Mouse (Mus musculus): ENCODE measurements around the gene Dhrs1.

Dhrs1 gene

DNA sequence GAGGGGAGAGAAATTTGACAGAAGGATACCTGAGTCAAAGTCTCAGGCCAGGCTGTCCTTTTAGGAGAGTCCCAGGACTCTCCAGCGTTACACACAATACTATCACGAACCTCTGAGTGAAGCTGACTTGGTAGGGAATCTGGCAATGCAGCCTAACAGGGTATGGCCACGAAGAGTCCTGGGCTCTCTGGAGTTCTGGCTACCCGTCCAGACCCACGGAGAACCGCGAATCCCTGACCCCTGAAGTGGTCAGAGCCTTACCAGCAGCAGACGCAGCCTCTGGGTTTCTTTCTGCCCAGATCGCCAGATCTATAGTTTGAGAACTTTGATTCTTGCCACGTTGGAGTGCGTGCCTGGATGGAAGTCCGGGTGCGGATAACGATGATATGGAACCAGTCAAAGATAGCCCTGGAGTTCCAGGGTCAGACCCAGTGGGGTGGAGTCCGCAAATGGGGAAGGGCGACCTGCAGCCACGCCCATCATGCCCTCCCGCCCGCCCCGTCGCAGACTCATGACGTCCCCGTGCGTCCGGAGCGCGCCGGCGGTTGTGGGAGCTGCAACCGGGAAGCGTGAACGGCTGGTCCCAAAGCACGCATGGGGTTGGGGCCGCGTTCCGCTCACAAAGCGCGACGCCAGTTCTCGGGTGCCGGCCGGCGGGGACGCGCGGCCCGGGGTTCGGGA, at the start of gene Dhrs1, which contains the start of gene Nop9:
Gene Dhrs1 (minus strand): TSS at position 511 of the 681 bp plus-strand sequence.
Gene Nop9 (plus strand): TSS at position 514 of the 681 bp plus-strand sequence.
- peak; percentile 71 for DNase-seq (ENCODE audit: low read depth, low spot score)

DNA sequence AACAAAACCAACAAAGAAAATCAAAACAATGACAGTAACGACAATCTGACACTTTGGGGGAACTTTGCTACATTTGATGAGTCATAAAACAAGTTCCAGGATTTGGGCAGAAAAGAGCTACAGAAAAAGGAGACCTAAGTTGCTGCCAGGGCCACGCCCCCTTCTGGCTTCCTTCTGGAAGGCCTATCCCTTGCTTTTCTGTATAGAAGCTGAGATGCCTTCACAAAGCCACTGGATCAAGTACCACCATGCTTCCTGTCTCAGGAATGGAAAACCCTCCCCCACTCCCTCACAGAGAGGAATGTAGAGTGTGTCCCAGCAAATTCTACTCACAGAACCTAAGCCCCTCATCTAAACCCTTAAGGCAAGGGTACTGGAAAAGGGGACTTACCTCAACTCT, 48.5 kb upstream of the Dhrs1 start:
- no peak for DNase-seq (ENCODE audit: low read depth, low spot score)

DNA sequence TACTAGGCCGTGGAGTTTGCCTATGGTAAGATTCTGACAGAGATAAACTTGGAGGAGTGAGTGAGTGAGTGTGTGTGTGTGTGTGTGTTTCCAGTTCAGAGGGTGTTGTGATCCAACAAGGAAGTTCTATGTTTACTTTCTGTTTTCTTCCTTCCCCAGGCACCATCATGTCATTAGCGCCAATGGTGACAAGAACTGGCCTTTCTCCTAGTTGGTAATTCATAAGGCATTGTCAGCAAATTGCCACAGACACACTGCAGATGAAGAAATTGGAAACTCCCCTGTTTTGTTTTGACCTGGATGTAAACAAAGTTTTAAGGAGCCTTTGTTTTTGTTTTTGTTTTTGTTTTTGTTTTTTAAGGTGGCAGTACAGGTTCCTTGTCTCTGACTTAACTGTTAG, 48.0 kb upstream of the Dhrs1 start:
- no peak for DNase-seq (ENCODE audit: low read depth, low spot score)

DNA sequence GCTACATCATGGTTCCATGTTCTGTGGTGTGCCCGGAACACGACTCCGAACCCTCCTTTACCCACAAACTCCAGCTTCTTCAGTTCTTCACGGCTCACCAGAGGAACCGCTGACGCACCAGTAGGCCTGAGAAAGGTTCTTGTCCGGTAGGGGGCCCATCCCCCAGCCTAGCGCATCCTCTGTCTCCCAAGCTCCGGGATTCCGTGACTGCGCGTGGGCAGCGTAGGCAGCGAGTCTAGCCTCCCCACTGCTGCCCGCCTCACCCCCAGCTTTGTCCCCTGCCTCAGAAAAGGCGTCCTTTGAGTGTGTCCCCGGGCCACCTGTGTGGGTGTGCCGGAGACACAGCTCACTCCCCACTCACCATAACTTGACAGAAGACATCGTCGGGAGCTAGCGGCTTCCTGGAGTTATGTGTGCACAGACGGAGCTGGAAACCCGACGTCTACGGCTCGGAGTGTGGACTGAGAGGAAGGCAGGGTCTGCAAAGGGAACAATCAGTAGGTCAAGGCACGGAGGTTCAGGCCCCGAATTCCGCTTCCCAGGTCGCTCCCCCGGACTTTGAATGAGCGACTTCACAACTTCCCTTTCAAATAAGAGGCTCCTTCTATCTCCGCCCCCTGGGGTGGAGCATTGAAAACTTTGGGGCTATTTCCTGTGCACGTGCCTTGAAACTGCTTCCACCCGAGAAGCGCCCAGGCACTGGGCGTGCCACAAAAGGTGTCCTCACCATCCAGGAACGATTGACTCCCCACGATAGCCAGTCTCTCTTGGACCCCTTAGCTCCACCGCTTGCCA, 43.0 kb upstream of the Dhrs1 start, which contains the start of gene Ripk3:
Gene Ripk3 (minus strand): TSS at position 610 of the 795 bp plus-strand sequence.
- no peak for DNase-seq (ENCODE audit: low read depth, low spot score)

DNA sequence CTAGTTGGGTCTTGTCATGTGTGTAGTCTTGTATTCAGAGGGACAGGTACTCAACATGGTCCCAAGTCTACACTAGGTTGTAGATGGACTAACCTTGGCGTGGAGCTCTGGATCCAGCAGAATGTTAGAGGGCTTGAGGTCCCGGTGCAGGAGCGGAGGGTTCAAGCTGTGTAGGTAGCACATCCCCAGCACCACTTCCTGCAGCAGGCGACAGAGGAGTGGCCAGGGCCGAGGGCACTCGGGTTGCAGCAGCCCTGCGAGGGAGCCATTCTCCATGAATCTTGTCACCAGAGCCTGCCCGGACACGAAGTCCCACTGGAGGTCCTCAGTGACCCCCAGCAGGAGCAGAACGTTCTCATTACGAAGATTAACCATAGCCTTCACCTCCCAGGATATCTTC, 42.2 kb upstream of the Dhrs1 start:
- no peak for DNase-seq (ENCODE audit: low read depth, low spot score)

DNA sequence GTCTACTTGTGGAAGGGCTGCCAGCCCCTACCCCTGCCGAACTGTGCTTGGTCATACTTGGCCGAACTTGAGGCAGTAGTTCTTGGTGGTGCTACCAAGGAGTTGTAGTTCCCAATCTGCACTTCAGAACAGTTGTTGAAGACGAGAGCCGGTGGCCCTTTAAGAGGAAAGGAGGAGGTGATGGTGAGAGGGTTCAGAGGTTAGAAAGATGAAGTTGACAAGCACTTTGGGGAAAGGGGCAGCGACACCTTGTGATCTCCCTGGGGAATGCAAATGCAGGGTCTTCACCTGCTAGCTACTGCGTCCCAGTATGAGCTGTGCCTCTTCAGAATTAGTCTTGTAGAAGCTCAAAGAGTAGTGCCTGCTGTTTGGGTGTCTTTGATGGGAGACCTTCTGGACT, 39.7 kb upstream of the Dhrs1 start:
- DNase-seq (ENCODE audit: low read depth, low spot score), result no peak

DNA sequence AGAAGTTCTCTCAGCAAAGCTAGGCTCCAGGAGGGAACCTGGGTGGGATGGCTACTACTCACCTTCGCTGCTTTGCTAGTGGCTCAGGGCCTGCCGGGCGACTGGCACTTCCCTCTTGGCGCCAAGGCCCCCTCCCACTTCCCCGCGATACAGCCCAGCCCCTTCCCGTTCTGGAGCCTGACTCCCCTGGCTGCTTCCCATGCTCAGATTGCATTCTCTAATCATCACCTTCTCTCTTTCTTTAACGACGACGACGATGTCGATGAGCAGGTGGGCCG, 38.4 kb upstream of the Dhrs1 start, which contains the start of gene Adcy4:
Gene Adcy4 (minus strand): TSS at position 138 of the 278 bp plus-strand sequence.
- no peak for DNase-seq (ENCODE audit: low read depth, low spot score)

DNA sequence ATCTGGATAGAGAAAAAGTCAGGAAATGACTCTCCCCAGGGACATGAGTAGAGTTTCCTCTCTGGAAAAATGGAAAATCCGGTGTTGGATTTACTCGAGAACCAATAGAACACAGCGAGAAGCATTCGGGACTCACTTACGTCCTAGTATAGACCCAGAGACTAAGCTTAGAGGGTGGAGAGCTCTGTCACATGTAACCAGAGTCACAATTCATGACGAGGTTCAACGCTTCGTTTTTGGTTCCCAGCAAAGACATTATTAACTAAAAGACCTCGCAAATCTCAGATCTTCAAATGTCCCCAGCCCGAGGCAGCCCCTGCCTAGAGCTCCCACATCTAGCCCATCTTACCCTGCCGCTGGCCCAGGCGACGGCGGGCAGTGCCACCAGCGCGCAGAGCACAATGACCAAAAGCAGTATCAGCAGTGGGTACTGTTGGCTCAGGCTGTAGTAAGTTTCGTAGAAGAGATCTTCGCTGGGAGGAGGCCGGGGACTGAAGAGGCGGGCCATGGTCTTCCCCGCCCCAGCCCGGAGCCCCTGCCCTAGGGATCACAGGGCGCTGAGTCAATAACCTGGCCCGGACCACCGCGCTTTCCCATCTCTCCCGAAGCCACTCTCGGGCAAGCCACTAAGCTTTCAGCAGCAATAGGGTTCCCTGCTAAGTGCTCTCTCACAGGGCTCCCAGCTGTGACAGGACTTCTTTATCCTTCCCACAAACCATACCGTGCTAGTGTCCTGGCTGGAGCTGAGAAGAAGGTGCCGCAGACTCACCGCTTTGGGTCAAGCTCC, 37.9 kb upstream of the Dhrs1 start:
- no peak for DNase-seq (ENCODE audit: low read depth, low spot score)

DNA sequence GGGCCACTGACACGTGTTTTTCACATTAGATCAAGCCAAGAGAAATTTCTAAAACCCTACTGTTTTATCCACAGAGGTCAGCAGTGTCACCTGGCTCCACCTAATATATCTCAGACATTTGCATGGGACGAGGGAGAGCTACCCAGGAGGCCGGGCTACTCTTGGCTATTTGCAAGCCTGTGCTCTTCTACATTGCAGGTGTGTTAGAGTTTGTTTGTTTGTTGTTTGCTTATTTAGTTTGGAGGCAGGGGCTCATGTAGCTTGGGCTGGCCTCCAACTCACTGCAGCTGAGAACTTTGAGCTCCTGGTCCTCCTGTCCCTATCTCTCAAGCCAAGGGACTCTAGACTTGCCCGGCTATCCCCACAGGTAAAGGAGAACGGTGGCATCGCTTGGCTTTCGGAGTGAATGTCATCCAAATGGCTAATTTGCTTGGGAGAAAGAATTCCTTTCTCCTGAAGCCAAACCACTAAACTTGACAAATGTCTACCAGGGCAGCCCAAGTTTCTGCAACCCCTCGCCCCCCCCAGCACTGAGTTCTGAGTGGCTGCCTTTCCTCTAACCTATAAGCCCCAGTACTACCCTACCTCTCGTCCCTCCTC, 37.0 kb upstream of the Dhrs1 start:
- DNase-seq (ENCODE audit: low read depth, low spot score), result no peak

DNA sequence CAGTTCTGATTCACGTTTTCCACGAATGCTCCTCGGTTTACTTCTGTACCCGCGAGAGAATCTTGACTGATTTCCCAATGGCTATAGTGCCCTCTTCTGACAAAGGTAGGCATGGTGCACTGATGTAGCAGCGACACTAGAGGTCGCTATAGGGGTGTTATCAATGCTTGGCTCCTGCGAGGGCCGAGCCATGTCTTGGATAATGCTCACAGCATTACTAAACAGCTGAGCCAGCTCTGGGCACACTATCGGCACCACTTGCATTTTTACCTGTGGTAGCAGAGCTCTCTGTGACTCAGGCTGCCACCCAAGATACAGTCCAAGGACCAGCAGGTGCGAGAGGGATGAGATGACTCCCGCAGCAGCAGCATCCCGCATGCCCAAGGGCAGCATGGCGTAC, 35.8 kb upstream of the Dhrs1 start:
- DNase-seq (ENCODE audit: low read depth, low spot score), result peak; percentile 55

DNA sequence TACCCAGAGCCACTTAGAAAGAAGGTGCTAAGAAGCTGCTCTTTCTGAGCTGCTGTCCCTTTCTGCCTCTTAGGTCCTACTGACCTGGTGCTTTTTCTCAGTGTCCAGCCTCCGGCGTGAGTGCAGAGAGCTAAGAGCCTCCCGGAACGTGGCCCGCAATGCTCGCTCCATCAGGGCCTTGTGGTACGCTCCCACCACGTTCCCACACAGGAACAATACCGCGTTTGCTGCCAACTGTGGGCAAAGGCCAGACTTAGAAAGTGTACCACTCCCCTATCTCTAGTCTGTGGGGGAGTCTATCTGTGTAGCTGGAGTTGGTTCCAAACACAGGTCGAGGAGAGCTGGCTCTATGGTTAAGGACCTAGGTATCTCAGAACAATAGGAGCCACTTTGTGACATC, 35.2 kb upstream of the Dhrs1 start:
- no peak for DNase-seq (ENCODE audit: low read depth, low spot score)

DNA sequence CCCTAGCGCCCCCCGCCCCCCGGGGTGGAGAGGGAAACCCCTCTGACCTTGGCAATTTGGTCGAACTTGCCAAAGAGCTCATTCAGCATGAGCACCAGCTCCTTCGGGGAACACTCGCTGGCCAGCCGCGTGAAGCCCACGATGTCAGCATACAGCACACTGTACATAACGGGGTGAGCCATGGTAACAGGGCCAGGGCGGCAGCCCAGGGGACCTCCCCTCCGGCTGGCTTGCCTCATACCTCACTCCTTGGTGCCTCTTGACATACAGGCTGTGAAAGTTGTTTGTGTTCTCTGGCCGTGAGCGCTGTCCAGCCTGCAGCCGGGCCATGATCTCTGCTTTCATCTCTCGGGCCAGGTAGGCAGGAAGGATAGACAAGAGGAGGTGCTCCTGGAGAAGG, 34.2 kb upstream of the Dhrs1 start:
- DNase-seq (ENCODE audit: low read depth, low spot score), result no peak

DNA sequence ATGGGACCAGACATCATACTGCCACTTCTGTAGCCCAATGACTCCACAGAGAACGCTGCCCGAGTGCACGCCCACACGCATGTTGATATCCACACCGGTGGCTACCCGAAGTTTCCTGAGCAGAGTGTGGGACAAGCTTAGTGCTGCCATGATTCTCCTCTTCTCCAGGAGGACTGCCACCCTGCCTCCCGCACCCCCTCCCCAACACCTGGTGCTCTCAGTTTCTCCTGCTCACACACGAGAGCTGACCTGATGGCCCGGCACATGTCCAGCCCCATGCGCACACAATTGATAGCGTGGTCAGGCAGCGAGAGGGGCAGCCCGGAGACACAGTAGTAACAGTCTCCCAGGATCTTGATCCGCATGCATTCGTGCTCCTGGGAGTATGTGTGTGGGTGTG, 33.2 kb upstream of the Dhrs1 start:
- no peak for DNase-seq (ENCODE audit: low read depth, low spot score)

DNA sequence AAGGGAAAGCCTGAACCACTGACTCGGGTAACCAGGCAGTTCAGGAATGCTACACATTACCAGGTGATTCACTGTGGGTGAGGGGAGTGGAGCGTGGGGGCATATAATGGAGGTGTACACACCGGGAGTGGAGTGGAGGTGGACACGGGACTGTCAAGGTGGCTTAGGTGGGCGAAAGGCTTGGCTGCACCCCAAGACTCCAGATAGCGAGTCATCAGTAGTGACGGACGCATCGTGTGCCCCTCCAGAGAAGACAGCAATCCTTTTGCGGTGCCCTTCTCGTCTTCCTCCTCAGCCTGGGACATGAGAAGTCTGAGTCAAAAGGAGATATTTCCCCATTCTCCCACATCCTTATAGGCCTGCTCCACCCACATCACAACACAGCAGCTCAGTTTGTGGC, 32.3 kb upstream of the Dhrs1 start:
- DNase-seq (ENCODE audit: low read depth, low spot score), result no peak

DNA sequence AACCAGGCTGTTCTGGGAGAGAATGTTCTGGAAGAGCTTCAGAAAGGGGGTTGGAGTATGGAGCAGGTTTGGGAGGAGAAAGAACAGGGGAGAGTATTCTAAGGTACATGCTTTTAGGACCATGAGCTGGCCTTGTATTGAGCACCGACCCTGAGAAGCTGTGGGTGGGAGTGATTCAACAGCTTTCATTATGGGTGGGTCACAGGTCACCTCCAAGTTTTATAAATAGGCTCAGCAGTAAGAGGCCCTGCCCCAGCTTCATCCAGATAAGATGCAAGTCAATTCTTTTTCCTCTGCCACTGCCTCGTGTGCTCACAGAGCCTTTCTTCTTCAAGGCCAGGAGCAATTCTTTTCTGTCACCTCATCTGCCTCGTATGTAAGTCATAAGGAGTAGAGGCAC, 31.7 kb upstream of the Dhrs1 start:
- no peak for DNase-seq (ENCODE audit: low read depth, low spot score)

DNA sequence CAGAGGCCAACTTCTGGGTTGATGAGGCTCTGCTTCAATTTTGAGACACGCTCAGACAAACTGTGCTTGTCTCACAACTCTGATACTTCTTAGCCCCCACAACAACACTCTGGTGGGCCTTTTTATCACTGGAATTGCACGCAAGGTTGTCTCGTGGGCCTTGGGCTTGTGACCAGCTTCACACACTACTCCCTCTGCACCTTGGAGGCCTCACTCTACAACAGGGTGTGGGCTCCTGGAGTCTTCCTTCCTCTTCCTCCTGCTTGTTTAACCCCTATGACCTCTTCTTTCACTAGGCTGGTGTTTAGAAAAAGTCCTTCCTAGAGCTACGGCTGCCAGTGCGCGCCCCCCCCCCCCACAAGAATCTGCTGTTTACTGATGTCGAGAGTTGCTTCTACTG, 31.2 kb upstream of the Dhrs1 start:
- DNase-seq (ENCODE audit: low read depth, low spot score), result no peak

DNA sequence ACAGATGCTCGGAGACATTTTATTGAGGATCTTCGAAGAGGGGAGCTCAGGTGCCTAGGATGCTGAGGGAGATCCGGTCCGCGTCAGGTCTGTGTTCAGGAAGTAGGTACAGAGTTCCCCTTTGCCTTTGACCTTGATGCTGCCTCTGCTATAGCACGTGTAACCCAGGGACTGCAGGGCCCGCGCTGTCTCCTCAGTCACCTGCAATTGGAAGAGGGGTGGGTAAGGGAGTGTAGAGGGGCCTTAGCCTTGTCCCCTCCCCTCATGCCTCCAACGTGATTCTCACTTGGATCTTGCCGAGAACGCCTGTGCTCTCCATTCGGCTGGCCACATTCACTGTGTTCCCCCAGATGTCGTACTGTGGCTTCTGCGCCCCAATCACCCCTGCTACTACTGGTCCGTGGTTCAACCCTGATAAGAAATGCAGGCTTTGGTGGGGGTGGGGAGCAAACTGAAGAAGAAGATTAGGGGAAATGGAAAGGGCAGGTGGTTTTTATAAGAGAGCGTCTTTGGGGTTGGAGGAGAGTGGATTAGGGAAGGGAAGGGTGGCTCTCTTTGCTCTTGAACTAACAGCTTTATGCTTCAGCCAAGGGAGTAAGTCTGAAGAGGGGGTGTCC, 23.7 kb upstream of the Dhrs1 start:
- DNase-seq (ENCODE audit: low read depth, low spot score), result no peak

DNA sequence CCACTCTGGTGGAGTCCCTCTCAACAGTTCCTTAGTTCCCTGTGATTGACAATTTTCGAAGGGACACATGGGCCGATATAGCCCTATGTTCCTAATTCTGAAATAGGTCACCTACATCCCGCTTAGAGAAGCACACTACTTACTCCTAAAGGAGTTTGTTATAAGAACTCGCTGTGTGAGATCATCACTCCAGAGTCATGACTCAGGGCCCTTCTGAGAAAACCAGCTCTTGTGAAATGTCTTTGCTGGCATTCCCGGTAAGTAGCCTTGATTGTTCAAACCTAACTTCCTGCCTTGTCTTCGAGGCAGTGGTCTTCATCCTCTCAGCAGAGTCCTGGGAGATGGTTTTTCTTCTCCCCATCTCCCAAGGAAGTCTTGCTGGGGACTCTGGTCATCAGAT, 23.1 kb upstream of the Dhrs1 start:
- DNase-seq (ENCODE audit: low read depth, low spot score), result no peak

DNA sequence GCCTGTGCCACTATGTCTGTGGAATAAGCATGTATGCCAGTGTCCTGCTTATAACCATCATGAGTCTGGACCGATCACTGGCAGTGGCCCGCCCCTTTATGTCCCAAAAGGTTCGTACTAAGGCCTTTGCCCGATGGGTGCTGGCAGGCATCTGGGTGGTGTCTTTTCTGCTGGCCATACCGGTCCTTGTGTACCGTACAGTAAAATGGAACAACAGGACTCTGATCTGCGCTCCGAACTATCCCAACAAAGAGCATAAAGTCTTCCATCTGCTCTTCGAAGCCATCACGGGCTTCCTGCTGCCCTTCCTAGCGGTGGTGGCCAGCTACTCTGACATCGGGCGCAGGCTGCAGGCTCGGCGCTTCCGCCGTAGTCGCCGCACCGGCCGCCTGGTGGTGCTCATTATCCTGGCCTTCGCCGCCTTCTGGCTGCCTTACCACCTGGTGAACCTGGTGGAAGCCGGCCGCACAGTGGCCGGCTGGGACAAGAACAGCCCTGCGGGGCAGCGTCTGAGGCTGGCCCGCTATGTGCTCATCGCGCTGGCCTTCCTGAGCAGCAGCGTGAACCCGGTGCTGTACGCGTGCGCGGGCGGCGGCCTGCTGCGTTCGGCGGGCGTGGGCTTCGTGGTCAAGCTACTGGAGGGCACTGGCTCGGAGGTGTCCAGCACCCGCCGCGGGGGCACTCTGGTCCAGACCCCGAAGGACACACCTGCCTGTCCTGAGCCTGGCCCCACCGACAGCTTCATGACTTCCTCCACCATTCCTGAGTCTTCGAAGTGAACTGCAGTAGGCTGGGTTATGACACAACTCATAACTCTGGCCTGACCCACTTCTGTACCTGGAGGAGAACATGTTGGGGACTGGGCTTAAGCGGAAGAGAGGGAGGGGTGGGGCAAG, 22.3 kb upstream of the Dhrs1 start:
- DNase-seq (ENCODE audit: low read depth, low spot score), result no peak

DNA sequence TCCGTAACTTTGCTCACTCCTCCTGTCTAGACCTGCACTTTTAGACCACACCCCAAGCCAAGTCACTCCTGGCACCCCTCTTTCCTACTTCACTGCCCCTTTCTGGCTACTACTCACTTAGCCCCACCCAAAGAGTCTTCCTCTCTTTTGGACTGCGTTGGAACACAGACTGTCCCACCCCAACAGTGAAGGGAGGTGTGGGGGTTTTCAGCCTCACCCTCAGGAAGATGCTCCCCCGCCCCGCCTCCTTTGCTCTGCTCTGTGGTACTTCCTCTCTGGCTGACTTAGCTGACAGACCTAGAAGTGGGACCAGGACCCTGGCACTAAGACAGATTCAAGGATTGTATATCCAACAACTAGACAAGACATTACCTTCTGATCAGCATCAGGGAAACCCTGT, 20.2 kb upstream of the Dhrs1 start, which contains the start of gene Ltb4r1:
Gene Ltb4r1 (plus strand): TSS at position 267 of the 400 bp plus-strand sequence.
- no peak for DNase-seq (ENCODE audit: low read depth, low spot score)

DNA sequence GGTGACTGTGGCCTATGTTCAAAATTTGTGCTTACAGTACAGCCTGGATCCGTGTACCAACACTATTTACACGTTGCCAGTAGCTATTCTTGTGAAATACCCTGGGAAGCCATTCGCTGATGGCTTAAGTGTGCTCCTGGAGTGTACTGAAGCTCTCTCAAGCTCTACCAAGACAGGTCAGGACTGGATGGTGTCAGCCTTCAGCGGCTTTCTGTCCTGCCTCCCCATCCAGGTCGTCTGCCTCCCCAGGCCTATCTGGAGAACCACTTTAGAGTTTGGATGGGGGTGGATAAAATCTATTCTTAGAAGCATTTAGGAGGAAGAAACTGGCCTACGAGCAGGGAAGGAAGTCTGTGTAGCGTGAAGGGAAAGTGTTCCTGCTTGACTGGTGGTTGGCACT, 17.7 kb upstream of the Dhrs1 start:
- DNase-seq (ENCODE audit: low read depth, low spot score), result no peak
